Mouse (Mus musculus) activated CD4-positive, CD25-positive, alpha-beta regulatory T cell (primary cell): ENCODE measurements around the gene Terb2. TPM values are rescaled to one million over a fixed set of nuclear protein-coding genes. Genes with fewer than 3 reads are reported as not detected.

Experiments
- polyA plus RNA-seq, 2 experiments: library from polyadenylated mRNA; unstranded; fragments of 100-300 nt; shearing (Covaris generic); gene quantifications; one replicate each; pipeline ENCODE4 v1.2.1; 2017

The Terb2 gene
- polyA plus RNA-seq, result under 1 TPM in 1 of 2 experiments, not detected in 1; 0.50 TPM

GRCm38 (mm10) chr2:122186106-122186505 is at the start of gene Terb2, which contains the start of gene Patl2:
Gene Terb2, plus strand, starts transcription at chr2:122186272.
Gene Patl2, minus strand, starts transcription at chr2:122186189.

GRCm38 (mm10) chr2:122147508-122148241 is 38.4 kb upstream of the Terb2 start, which contains the start of gene B2m:
Gene B2m, plus strand, starts transcription at chr2:122147686.

GRCm38 (mm10) chr2:122160680-122161079 is 25.4 kb upstream of the Terb2 start, which contains the start of gene Trim69:
Gene Trim69, plus strand, starts transcription at chr2:122160700.

GRCm38 (mm10) chr2:122234611-122235288 is 48.7 kb downstream of the Terb2 start, which contains the start of gene Sord:
Gene Sord, plus strand, starts transcription at chr2:122234749.

Other genes with a start within 250 kb of the Terb2 start
- 10 to 100 TPM; 48.6 to 54.8 TPM for gene Ctdspl2, start 230.3 kb upstream of the Terb2 start, polyA plus RNA-seq
- gene Mageb3, start 230.2 kb upstream of the Terb2 start, polyA plus RNA-seq, result not detected
- 10 to 100 TPM; 10.2 to 11.2 TPM for gene Eif3j1, start 157.7 kb upstream of the Terb2 start, polyA plus RNA-seq
- gene Spg11, start 67.9 kb upstream of the Terb2 start, polyA plus RNA-seq, result 10 to 100 TPM in 1 of 2 experiments, 1 to 10 TPM in 1; 8.8 to 18.1 TPM
- gene B2m, start 38.6 kb upstream of the Terb2 start, polyA plus RNA-seq, result over 10,000 TPM in 1 of 2 experiments, 1,000 to 10,000 TPM in 1; 7,428 to 10,506 TPM
- gene Trim69, start 25.6 kb upstream of the Terb2 start, polyA plus RNA-seq, result under 1 TPM; 0.30 to 0.60 TPM
- gene Patl2, start 83 bp upstream of the Terb2 start, polyA plus RNA-seq, result 1 to 10 TPM in 1 of 2 experiments, under 1 TPM in 1; 0.63 to 6.6 TPM
- 1 to 10 TPM; 5.6 to 9.4 TPM for gene Sord, start 48.5 kb downstream of the Terb2 start, polyA plus RNA-seq
- gene Duox2, start 112.2 kb downstream of the Terb2 start, polyA plus RNA-seq, result not detected
- gene Duoxa2, start 112.6 kb downstream of the Terb2 start, polyA plus RNA-seq, result not detected
- not detected for gene Duoxa1, start 127.5 kb downstream of the Terb2 start, polyA plus RNA-seq
- not detected for gene Duox1, start 129.4 kb downstream of the Terb2 start, polyA plus RNA-seq
- 1 to 10 TPM; 4.6 to 6.4 TPM for gene Shf, start 182.9 kb downstream of the Terb2 start, polyA plus RNA-seq
- gene Slc28a2, start 240.2 kb downstream of the Terb2 start, polyA plus RNA-seq, result 100 to 1,000 TPM; 103 to 155 TPM